Mouse (Mus musculus): ENCODE results near the gene Bcar3.

DNA sequence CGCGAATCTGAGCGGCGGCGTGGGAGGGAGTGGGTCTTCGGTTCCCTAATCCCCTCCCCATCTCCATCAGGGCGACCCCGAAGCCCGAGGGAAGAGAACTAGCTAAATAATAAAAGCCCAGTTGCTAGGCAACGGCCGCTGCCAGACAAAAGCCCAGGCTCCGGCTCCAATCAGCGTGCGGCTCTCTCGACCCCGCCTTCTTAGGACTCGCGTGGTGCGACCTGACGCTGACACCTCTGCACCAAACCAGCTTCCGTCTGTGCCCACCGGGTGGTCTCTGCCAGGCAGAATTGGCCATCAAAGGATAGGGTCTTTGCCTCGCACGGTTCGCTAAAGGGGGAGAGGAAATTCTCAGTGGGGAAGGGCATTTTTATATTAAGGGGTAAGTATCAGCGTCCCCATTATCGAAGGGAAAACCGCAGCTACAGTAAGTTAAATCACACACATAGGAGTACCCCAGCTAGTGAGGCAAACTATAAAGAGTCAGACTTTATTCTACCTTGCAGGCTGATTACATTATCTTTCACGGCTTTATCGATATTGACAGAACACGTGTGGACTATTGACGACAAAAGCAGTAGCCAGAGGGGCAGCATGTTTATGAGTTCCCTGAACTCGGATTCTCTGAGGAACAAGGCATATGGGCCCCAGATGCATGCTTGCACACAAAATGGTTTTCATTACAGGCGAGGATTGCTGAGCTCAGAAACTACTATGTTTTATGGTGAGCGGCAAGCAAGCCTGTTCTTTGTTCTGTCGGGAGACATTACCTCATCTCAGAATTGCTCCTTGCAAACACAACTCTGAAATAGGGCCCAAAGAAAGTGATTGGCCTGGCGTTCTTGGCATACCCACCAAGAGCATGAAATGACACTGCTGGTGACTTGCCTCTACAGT is at the start of gene Bcar3:
- no peak for TF ChIP-seq POLR2A (IDR thresholded peaks at IDR 0.05; ENCODE audit: low read depth, low read length)
- TF ChIP-seq CTCF (conservative IDR thresholded peaks at IDR 0.05 in 1 of 2, IDR thresholded peaks at IDR 0.05 in 1 of 2; ENCODE audit: low read depth in 2 of 2, low read length in 2 of 2), result no peak
